ENCODE assay signal across 8 mouse cellular contexts in genomic region chr2:106973959-106974639, GRCm38 (mm10). TPM values are rescaled to one million over a fixed set of nuclear protein-coding genes. Genes with fewer than 3 reads are reported as not detected.
A peak's percentile ranks its signal among the peaks of the same experiment; 100 is the strongest.
DNase-seq lines count a peak whose midpoint lies in the region; ATAC-seq and TF ChIP-seq lines count a peak whose summit lies in the region.

TSS of gene Arl14ep (minus strand) at chr2:106974424.

- peak; percentile 73; the same call in 1 of the 2 replicates for TF ChIP-seq EP300 in ES-Bruce4 (IDR thresholded peaks at IDR 0.05; ENCODE audit: insufficient read depth, low read depth, low read length)
- 0 out of 2 replicates have a peak, but pooled peaks have one; percentile 29 for TF ChIP-seq EP300 in liver, postnatal 0 days (IDR thresholded peaks at IDR 0.05; ENCODE audit: low read depth)

- H3K4me2 ChIP-seq in forebrain, embryonic 13.5 days: peak within 1 kb of the TSS; percentile 67
- peak within 1 kb of the TSS; percentile 79 for H3K4me2 ChIP-seq in liver, postnatal 0 days (ENCODE audit: low read depth, low read length)
- H3K4me2 ChIP-seq in neural tube, embryonic 14.5 days (ENCODE audit: low read depth, low read length): peak within 1 kb of the TSS; percentile 61

- peak within 1 kb of the TSS; percentile 82 for H3K4me3 ChIP-seq in ES-Bruce4 (ENCODE audit: low read depth, low read length)
- peak within 1 kb of the TSS; percentile 87 for H3K4me3 ChIP-seq in forebrain, embryonic 13.5 days
- peak within 1 kb of the TSS; percentile 93 for H3K4me3 ChIP-seq in liver, postnatal 0 days (ENCODE audit: low read depth, low read length)
- H3K4me3 ChIP-seq in neural tube, embryonic 14.5 days (ENCODE audit: low read depth, low read length): peak within 1 kb of the TSS; percentile 60

- peak within 1 kb of the TSS; percentile 81 for H3K27ac ChIP-seq in ES-Bruce4 (ENCODE audit: insufficient read depth, low read length)
- no peak within 1 kb of the TSS for H3K27ac ChIP-seq in forebrain, embryonic 13.5 days
- H3K27ac ChIP-seq in liver, postnatal 0 days (ENCODE audit: low read depth): peak within 1 kb of the TSS; percentile 44; the same call in 1 of the 2 replicates
- 0 out of 2 replicates have a peak within 1 kb of the TSS, but pooled peaks have one; percentile 29 for H3K27ac ChIP-seq in neural tube, embryonic 14.5 days (ENCODE audit: low read depth, low read length)

- no peaks in the 10 kb centered on the region for H3K27me3 ChIP-seq in ES-Bruce4 (ENCODE audit: control insufficient read depth, insufficient read depth, low read length, poor library complexity, severe bottlenecking)
- no peaks in the 10 kb centered on the region for H3K27me3 ChIP-seq in forebrain, embryonic 13.5 days
- H3K27me3 ChIP-seq in liver, postnatal 0 days (ENCODE audit: insufficient read depth, low read length): no peaks in the 10 kb centered on the region
- H3K27me3 ChIP-seq in neural tube, embryonic 14.5 days (ENCODE audit: control insufficient read depth, insufficient read depth, low read length): no peaks in the 10 kb centered on the region

- intact Hi-C loops in heart, postnatal 10 days (cut with DNase I): no loop called here

- H3K9ac ChIP-seq in ES-Bruce4 (ENCODE audit: low read depth, poor library complexity, severe bottlenecking): peak within 1 kb of the TSS; percentile 90
- H3K9ac ChIP-seq in forebrain, embryonic 13.5 days: peak within 1 kb of the TSS; percentile 92
- peak within 1 kb of the TSS; percentile 92 for H3K9ac ChIP-seq in liver, postnatal 0 days (replicated peaks)
- peak within 1 kb of the TSS; percentile 85 for H3K9ac ChIP-seq in neural tube, embryonic 14.5 days (replicated peaks; ENCODE audit: low read depth, low read length)

- no peak for TF ChIP-seq POLR2A in ES-Bruce4 (IDR thresholded peaks at IDR 0.05; ENCODE audit: insufficient read depth, low read length)

- no peaks in the 10 kb centered on the region for H3K9me3 ChIP-seq in ES-Bruce4 (replicated peaks; ENCODE audit: control insufficient read depth, insufficient read depth, low read length, poor library complexity, severe bottlenecking)
- H3K9me3 ChIP-seq in forebrain, embryonic 13.5 days (replicated peaks): no peaks in the 10 kb centered on the region
- H3K9me3 ChIP-seq in liver, postnatal 0 days (ENCODE audit: low read length): no peaks in the 10 kb centered on the region
- H3K9me3 ChIP-seq in neural tube, embryonic 14.5 days (ENCODE audit: control insufficient read depth, low read length): no peaks in the 10 kb centered on the region

- no peaks in the 10 kb centered on the region for H3K4me1 ChIP-seq in ES-Bruce4 (ENCODE audit: control insufficient read depth, insufficient read depth, low read length)
- H3K4me1 ChIP-seq in forebrain, embryonic 13.5 days: peaks cover 15% of the 10 kb centered on the region
- peaks cover 13% of the 10 kb centered on the region; the same call in 1 of the 2 replicates for H3K4me1 ChIP-seq in liver, postnatal 0 days (ENCODE audit: insufficient read depth)
- peaks cover 9% of the 10 kb centered on the region; the same call in 1 of the 2 replicates for H3K4me1 ChIP-seq in neural tube, embryonic 14.5 days (ENCODE audit: control insufficient read depth, insufficient read depth, low read length)

- H3K36me3 ChIP-seq in ES-Bruce4 (ENCODE audit: control insufficient read depth, insufficient read depth, low read length, poor library complexity, severe bottlenecking): peaks cover 7% of the 10 kb centered on the region
- H3K36me3 ChIP-seq in forebrain, embryonic 13.5 days (ENCODE audit: poor library complexity, severe bottlenecking): peaks cover 2% of the 10 kb centered on the region
- no peaks in the 10 kb centered on the region; the same call in 1 of the 2 replicates for H3K36me3 ChIP-seq in liver, postnatal 0 days (replicated peaks; ENCODE audit: insufficient read depth, low read length)
- H3K36me3 ChIP-seq in neural tube, embryonic 14.5 days (ENCODE audit: control insufficient read depth, insufficient read depth, low read length): no peaks in the 10 kb centered on the region

- peak; percentile 99 for ATAC-seq in cerebellum, adult (ENCODE audit: insufficient number of reproducible peaks, low FRiP score, low TSS enrichment)
- peak; percentile 99 for ATAC-seq in forebrain, embryonic 13.5 days
- ATAC-seq in liver, postnatal 0 days: peak; percentile 99
- ATAC-seq in neural tube, embryonic 14.5 days (ENCODE audit: low read depth): peak; percentile 99

- DNase-seq in heart, postnatal 10 days: peak; percentile 89
- peak; percentile 31 for DNase-seq in large intestine, adult 2 months (ENCODE audit: low read depth, low spot score)
- DNase-seq in liver, postnatal 0 days: peak; percentile 87
- DNase-seq in testis, postnatal 10 days (ENCODE audit: low spot score): peak; percentile 86

- WGBS in forebrain, embryonic 13.5 days: 2% methylated on average over 36 of the region's 36 CpGs
- WGBS in large intestine, adult 2 months: 1% methylated on average over 36 of the region's 36 CpGs
- WGBS in liver, postnatal 0 days (ENCODE audit: insufficient replicate concordance): under 1% methylated on average over 33 of the region's 36 CpGs
- under 1% methylated on average over 36 of the region's 36 CpGs for WGBS in neural tube, embryonic 14.5 days

- no peak for TF ChIP-seq CTCF in ES-Bruce4 (IDR thresholded peaks at IDR 0.05; ENCODE audit: low read depth, low read length)
- no peak for TF ChIP-seq CTCF in liver, postnatal 0 days (IDR thresholded peaks at IDR 0.05; ENCODE audit: low read depth)

RNA-seq across cellular contexts. Expression of gene Arl14ep, which starts in this region (rescaled TPM):
- polyA plus RNA-seq in ES-Bruce4 (2011; ENCODE audit: insufficient read depth, insufficient read length, low read depth, missing spikeins): 51.5 and 53.8 TPM in 2 replicates
- polyA plus RNA-seq in forebrain, embryonic 13.5 days (2015; fragmentation: Nextera tagmentation; extraction: Ambion mirVana): 40.2 and 43.4 TPM in 2 replicates
- 10 to 100 TPM; 15.1 to 18.5 TPM for total RNA-seq in heart, postnatal 10 days (2021)
- 2.4 and 3.2 TPM in 2 replicates for polyA plus RNA-seq in large intestine, adult 2 months (2012; rRNA removed)
- 6.9 and 8.5 TPM in 2 replicates for polyA plus RNA-seq in liver, postnatal 0 days (2015; fragmentation: Nextera tagmentation; extraction: Ambion mirVana)
- 37.9 and 42.0 TPM in 2 replicates for polyA plus RNA-seq in neural tube, embryonic 14.5 days (2014; fragmentation: Nextera tagmentation; extraction: Ambion mirVana)

Comparison
In these comparisons a context has a peak if more than half of its experiments do, and no peak if none do; other contexts are left out.
1. DNase-seq: peak in every context shown above with its lines; median percentile 89 in heart, postnatal 10 days; 87 in liver, postnatal 0 days; 86 in testis, postnatal 10 days; 31 in large intestine, adult 2 months.